Mouse (Mus musculus) G1E (cell line): Measurements from ENCODE around the gene Gpr3.

Experiments used
- CTCF ChIP-seq: IDR thresholded peaks from 2 replicates; pipeline ENCODE4 v1.5.1; 2012; ENCODE audit warnings: low read depth, low read length, inconsistent platforms, mixed read lengths
- GATA1 ChIP-seq: IDR thresholded peaks from 2 replicates; pipeline ENCODE4 v1.6.1; 2012; ENCODE audit warnings: borderline replicate concordance, low read length, inconsistent platforms, mixed read lengths
- GATA2 ChIP-seq: IDR thresholded peaks from 2 replicates; pipeline ENCODE4 v1.6.1; 2012; ENCODE audit warnings: low read depth, low read length, inconsistent platforms, borderline replicate concordance
- POLR2AphosphoS5 ChIP-seq: IDR thresholded peaks from 2 replicates; pipeline ENCODE4 v1.6.1; 2012; ENCODE audit warnings: low read depth, low read length, inconsistent platforms; ENCODE audit not compliant: insufficient replicate concordance
- TAL1 ChIP-seq: conservative IDR thresholded peaks from 2 replicates; pipeline ENCODE4 v1.6.1; 2012; ENCODE audit warnings: low read depth, low read length, inconsistent platforms, mixed read lengths

DNA sequence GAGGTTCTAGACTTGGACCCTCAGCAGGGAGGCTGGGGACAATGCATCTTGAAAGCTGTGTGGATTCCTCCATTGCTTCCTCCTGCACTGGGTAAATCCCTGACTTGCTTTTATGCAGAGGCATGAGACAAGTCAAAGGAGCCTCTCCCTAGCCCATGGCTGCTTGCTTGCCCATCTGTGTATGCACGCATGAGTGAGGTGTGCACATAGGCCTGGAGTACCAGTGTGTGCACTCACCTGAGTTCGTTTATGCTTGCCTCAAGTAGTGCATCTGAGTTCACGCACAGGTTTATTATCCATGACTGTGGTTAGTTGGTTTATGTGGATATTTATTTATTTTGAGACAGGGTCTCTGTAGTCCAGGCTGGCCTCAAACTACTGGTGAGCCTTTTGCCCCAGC, 10.1 kb downstream of the Gpr3 start:
- no peak for TF ChIP-seq CTCF
- no peak for TF ChIP-seq TAL1
- TF ChIP-seq GATA1, result no peak
- TF ChIP-seq GATA2, result no peak
- no peak for TF ChIP-seq POLR2AphosphoS5
